Mouse (Mus musculus): ENCODE measurements around the gene Ffar3.

GRCm38 (mm10) chr7:30820131-30820530, 35.8 kb downstream of the Ffar3 start:
- TF ChIP-seq CTCF (IDR thresholded peaks at IDR 0.05) (no peak), POLR2A (IDR thresholded peaks at IDR 0.05; ENCODE audit: insufficient read depth, low read depth, low read length) (no peak)
